Mouse (Mus musculus) hindbrain, embryonic 11.5 days (tissue): ENCODE results near the gene Dyrk1a. TPM values are rescaled to one million over a fixed set of nuclear protein-coding genes. Genes with fewer than 3 reads are reported as not detected.
A peak's percentile ranks its signal among the peaks of the same experiment; 100 is the strongest.

ENCODE experiments used
- ATAC-seq: fragments of 200-750 bp; cut with Nextera tagmentation; 2 replicates; pipeline ENCODE4 v1.8.0; 2017; ENCODE audit warnings: mild to moderate bottlenecking, moderate TSS enrichment, moderate library complexity; ENCODE audit not compliant: low FRiP score
- DNase-seq: peaks from one replicate; pipeline ENCODE4 v3.0.0-alpha.2; 2015; ENCODE audit warnings: low spot score
- H3K27ac ChIP-seq: fragments of 300-500 bp; sonication (generic); 2 replicates; pipeline ENCODE4 v1.5.1; 2014; ENCODE audit warnings: mild to moderate bottlenecking, low read depth, low read length
- H3K27me3 ChIP-seq: fragments of 300-500 bp; sonication (generic); 2 replicates; pipeline ENCODE4 v1.6.1; 2014; ENCODE audit warnings: mild to moderate bottlenecking, low read length, moderate library complexity, mixed read lengths; ENCODE audit not compliant: control insufficient read depth, insufficient read depth
- H3K36me3 ChIP-seq: fragments of 300-500 bp; sonication (generic); 2 replicates; pipeline ENCODE4 v1.6.1; 2014; ENCODE audit warnings: mild to moderate bottlenecking, low read length, moderate library complexity, mixed read lengths; ENCODE audit not compliant: control insufficient read depth, insufficient read depth
- H3K4me1 ChIP-seq: fragments of 300-500 bp; sonication (generic); replicated peaks from 2 replicates; pipeline ENCODE4 v1.6.1; 2014; ENCODE audit warnings: low read length, mixed read lengths; ENCODE audit not compliant: control insufficient read depth, insufficient read depth
- H3K4me2 ChIP-seq: fragments of 300-500 bp; sonication (generic); replicated peaks from 2 replicates; pipeline ENCODE4 v1.6.1; 2014; ENCODE audit warnings: mild to moderate bottlenecking, low read depth, low read length
- H3K4me3 ChIP-seq: fragments of 300-500 bp; sonication (generic); 2 replicates; pipeline ENCODE4 v1.5.1; 2014; ENCODE audit warnings: low read depth, low read length
- H3K9ac ChIP-seq: fragments of 300-500 bp; sonication (generic); 2 replicates; pipeline ENCODE4 v1.6.1; 2014; ENCODE audit warnings: low read depth, low read length
- H3K9me3 ChIP-seq: fragments of 300-500 bp; sonication (generic); 2 replicates; pipeline ENCODE4 v1.6.1; 2016; ENCODE audit warnings: low read length; ENCODE audit not compliant: control insufficient read depth
- WGBS: fragments of 180-500 bp; shearing (Covaris S2); extraction: QIAGEN DNeasy Blood & Tissue Kit; methylation state at CpG from one replicate; pipeline ENCODE4 v1.1.7; 2014; 5-methylcytosine and 5-hydroxymethylcytosine counted together
- polyA plus RNA-seq: library from polyadenylated mRNA; unstranded; fragments of >200 nt; fragmentation: Nextera tagmentation; extraction: Ambion mirVana; gene quantifications from 2 replicates; pipeline ENCODE4 v1.2.1, GENCODE M21; 2014

Gene Dyrk1a
- polyA plus RNA-seq, 1 experiment from 2014 or later, result 17.5 TPM

GRCm38 (mm10) chr16:94718919-94719318, 149.1 kb downstream of the Dyrk1a start:
- no peak overlapping the region for H3K4me2 ChIP-seq
- H3K36me3 ChIP-seq, result no peaks in the 10 kb centered on the region
- ATAC-seq (no peak), DNase-seq (no peak)
- H3K4me3 ChIP-seq, result no peak overlapping the region
- 76% methylated on average over 4 of the region's 4 CpGs for WGBS
- H3K27ac ChIP-seq, result no peak overlapping the region
- H3K9me3 ChIP-seq, result no peaks in the 10 kb centered on the region
- no peaks in the 10 kb centered on the region for H3K4me1 ChIP-seq
- H3K27me3 ChIP-seq, result no peaks in the 10 kb centered on the region
- no peak overlapping the region for H3K9ac ChIP-seq

- H3K27ac ChIP-seq, result no peak overlapping the region
- H3K36me3 ChIP-seq, result no peaks in the 10 kb centered on the region
- no peaks in the 10 kb centered on the region for H3K4me1 ChIP-seq
- H3K9ac ChIP-seq, result no peak overlapping the region
- 81% methylated on average over 4 of the region's 4 CpGs for WGBS
- no peaks in the 10 kb centered on the region for H3K27me3 ChIP-seq
- H3K4me2 ChIP-seq, result no peak overlapping the region
- no peak overlapping the region for H3K4me3 ChIP-seq
- H3K9me3 ChIP-seq, result no peaks in the 10 kb centered on the region
- ATAC-seq (no peak), DNase-seq (no peak)
Observed at GRCm38 (mm10) chr16:94719488-94719887, 149.7 kb downstream of the Dyrk1a start.

- DNase-seq, result no peak
- H3K4me3 ChIP-seq, result no peak overlapping the region
- H3K27ac ChIP-seq, result no peak overlapping the region
- no peaks in the 10 kb centered on the region for H3K4me1 ChIP-seq
- WGBS, result 65% methylated on average over 7 of the region's 7 CpGs
- ATAC-seq, result no peak
- no peaks in the 10 kb centered on the region for H3K9me3 ChIP-seq
- H3K36me3 ChIP-seq, result no peaks in the 10 kb centered on the region
- no peaks in the 10 kb centered on the region for H3K27me3 ChIP-seq
- H3K9ac ChIP-seq, result no peak overlapping the region
- H3K4me2 ChIP-seq, result no peak overlapping the region
Observed at GRCm38 (mm10) chr16:94720476-94721153, 150.8 kb downstream of the Dyrk1a start.

- DNase-seq, result no peak
- no peak overlapping the region for H3K4me3 ChIP-seq
- no peaks in the 10 kb centered on the region for H3K27me3 ChIP-seq
- H3K9ac ChIP-seq, result no peak overlapping the region
- no peak overlapping the region for H3K4me2 ChIP-seq
- H3K9me3 ChIP-seq, result no peaks in the 10 kb centered on the region
- WGBS, result 86% methylated on average over 10 of the region's 10 CpGs
- H3K36me3 ChIP-seq, result no peaks in the 10 kb centered on the region
- no peaks in the 10 kb centered on the region for H3K4me1 ChIP-seq
- no peak for ATAC-seq
- H3K27ac ChIP-seq, result no peak overlapping the region
Observed at GRCm38 (mm10) chr16:94721549-94722006, 151.8 kb downstream of the Dyrk1a start.

GRCm38 (mm10) chr16:94722936-94723335, 153.1 kb downstream of the Dyrk1a start:
- Histone ChIP-seq H3K4me2 (no peak overlapping the region), H3K27ac (no peak overlapping the region), H3K9me3 (no peaks in the 10 kb centered on the region), H3K4me1 (no peaks in the 10 kb centered on the region), H3K9ac (no peak overlapping the region), H3K36me3 (no peaks in the 10 kb centered on the region), H3K27me3 (no peaks in the 10 kb centered on the region), H3K4me3 (no peak overlapping the region)
- DNase-seq (no peak), ATAC-seq (no peak)
- WGBS, result 80% methylated on average over 12 of the region's 12 CpGs

- no peaks in the 10 kb centered on the region for H3K27me3 ChIP-seq
- H3K36me3 ChIP-seq, result no peaks in the 10 kb centered on the region
- DNase-seq, result peak; percentile 88
- peak overlapping the region; percentile 64; the same call in 1 of the 2 replicates for H3K27ac ChIP-seq
- peak overlapping the region; percentile 55; the same call in 1 of the 2 replicates for H3K9ac ChIP-seq
- ATAC-seq, result peak; percentile 98
- peak overlapping the region; percentile 69 for H3K4me2 ChIP-seq
- H3K4me1 ChIP-seq, result no peaks in the 10 kb centered on the region
- H3K4me3 ChIP-seq, result peak overlapping the region; percentile 44
- under 1% methylated on average over 23 of the region's 23 CpGs for WGBS
- H3K9me3 ChIP-seq, result no peaks in the 10 kb centered on the region
Observed at GRCm38 (mm10) chr16:94724061-94724596, 154.3 kb downstream of the Dyrk1a start.

- H3K27ac ChIP-seq, result no peak overlapping the region
- ATAC-seq, result peak; percentile 46
- H3K9ac ChIP-seq, result no peak overlapping the region
- no peaks in the 10 kb centered on the region for H3K36me3 ChIP-seq
- no peaks in the 10 kb centered on the region for H3K4me1 ChIP-seq
- WGBS, result 4% methylated on average over 18 of the region's 18 CpGs
- H3K4me3 ChIP-seq, result peak overlapping the region; percentile 44
- H3K9me3 ChIP-seq, result no peaks in the 10 kb centered on the region
- no peaks in the 10 kb centered on the region for H3K27me3 ChIP-seq
- peak; percentile 57 for DNase-seq
- H3K4me2 ChIP-seq, result peak overlapping the region; percentile 69
Observed at GRCm38 (mm10) chr16:94724747-94725211, 155.0 kb downstream of the Dyrk1a start.

GRCm38 (mm10) chr16:94729236-94729635, 159.4 kb downstream of the Dyrk1a start:
- 87% methylated on average over 6 of the region's 6 CpGs for WGBS
- Histone ChIP-seq H3K27me3 (no peaks in the 10 kb centered on the region), H3K4me3 (no peak overlapping the region), H3K36me3 (no peaks in the 10 kb centered on the region), H3K4me2 (no peak overlapping the region), H3K9ac (no peak overlapping the region), H3K4me1 (no peaks in the 10 kb centered on the region), H3K27ac (no peak overlapping the region), H3K9me3 (no peaks in the 10 kb centered on the region)
- no peak for ATAC-seq
- no peak for DNase-seq

GRCm38 (mm10) chr16:94731027-94731426, 161.2 kb downstream of the Dyrk1a start:
- H3K27me3 ChIP-seq, result no peaks in the 10 kb centered on the region

More at GRCm38 (mm10) chr16:94731027-94731426, 161.2 kb downstream of the Dyrk1a start:
- H3K4me2 ChIP-seq, result no peak overlapping the region
- 78% methylated on average over 12 of the region's 12 CpGs for WGBS
- no peaks in the 10 kb centered on the region for H3K4me1 ChIP-seq
- H3K4me3 ChIP-seq, result no peak overlapping the region
- DNase-seq, result no peak
- H3K27ac ChIP-seq, result no peak overlapping the region
- no peaks in the 10 kb centered on the region for H3K9me3 ChIP-seq
- ATAC-seq, result no peak
- no peak overlapping the region for H3K9ac ChIP-seq
- H3K36me3 ChIP-seq, result no peaks in the 10 kb centered on the region
